Comparison of ENCODE assay signal across 7 mouse cellular contexts in genomic region chr1:85649881-85650280, GRCm38 (mm10). TPM values are rescaled to one million over a fixed set of nuclear protein-coding genes. Genes with fewer than 3 reads are reported as not detected.
DNase-seq lines count a peak whose midpoint lies in the region; ATAC-seq and TF ChIP-seq lines count a peak whose summit lies in the region.
"Not testable (repeated sequence)": the region's sequence is repeated elsewhere in the genome, so short reads cannot be mapped to it uniquely, and the experiment has no call there.

TSS of gene Sp100 (plus strand) at chr1:85649988.

- H3K4me2 ChIP-seq in intestine, postnatal 0 days (replicated peaks; ENCODE audit: low read depth) = peak within 1 kb of the TSS; percentile 18; the same call in 1 of the 2 replicates
- not testable (repeated sequence) for H3K4me2 ChIP-seq in liver, embryonic 15.5 days

- not testable (repeated sequence) for H3K27me3 ChIP-seq in intestine, postnatal 0 days (replicated peaks; ENCODE audit: control insufficient read depth, insufficient read depth, low read length); liver, embryonic 15.5 days

- not testable (repeated sequence) for H3K9ac ChIP-seq in intestine, postnatal 0 days (ENCODE audit: low read depth, low read length); liver, embryonic 15.5 days

- peak; percentile 21 for DNase-seq in adrenal gland, postnatal 14 days
- peak; percentile 66 to 71 for DNase-seq in heart, adult 18-20 months
- DNase-seq in spleen, postnatal 36 days (ENCODE audit: low spot score in 2 of 2) = peak; percentile 67 to 68

- WGBS in intestine, postnatal 0 days = 55% methylated on average over 5 of the region's 6 CpGs
- WGBS in liver, embryonic 15.5 days (ENCODE audit: insufficient replicate concordance) = 38% methylated on average over 6 of the region's 6 CpGs

- not testable (repeated sequence) for H3K4me1 ChIP-seq in intestine, postnatal 0 days (replicated peaks; ENCODE audit: control insufficient read depth, insufficient read depth, low read length); liver, embryonic 15.5 days (replicated peaks)

- TF ChIP-seq CTCF in intestine, postnatal 0 days (IDR thresholded peaks at IDR 0.05; ENCODE audit: low read depth) = not testable (repeated sequence)

- not testable (repeated sequence) for H3K27ac ChIP-seq in intestine, postnatal 0 days (ENCODE audit: low read depth, low read length); liver, embryonic 15.5 days (replicated peaks)

- H3K36me3 ChIP-seq in intestine, postnatal 0 days (ENCODE audit: control insufficient read depth, insufficient read depth); liver, embryonic 15.5 days (replicated peaks): not testable (repeated sequence)

- H3K4me3 ChIP-seq in intestine, postnatal 0 days (ENCODE audit: low read depth, low read length) = not testable (repeated sequence)
- H3K4me3 ChIP-seq in liver, embryonic 15.5 days (replicated peaks) = 0 out of 2 replicates have a peak within 1 kb of the TSS, but pooled peaks have one; percentile 17

- peak; percentile 41 for ATAC-seq in CD4-positive, CD25-positive, alpha-beta regulatory T cell, adult 4 months
- ATAC-seq in intestine, postnatal 0 days; liver, embryonic 15.5 days (ENCODE audit: insufficient read depth): not testable (repeated sequence)
- ATAC-seq in megakaryocyte progenitor cell, adult 5-6 weeks (replicated peaks; ENCODE audit: poor library complexity) = 0 out of 2 replicates have a peak, but pooled peaks have one; percentile 48

- H3K9me3 ChIP-seq in intestine, postnatal 0 days (ENCODE audit: control insufficient read depth); liver, embryonic 15.5 days (replicated peaks): not testable (repeated sequence)

RNA-seq across cellular contexts. Expression of gene Sp100, which starts in this region (rescaled TPM):
- polyA plus RNA-seq in CD4-positive, CD25-positive, alpha-beta regulatory T cell, adult 4 months (2017; shearing (Covaris generic)) = 1,000 to 10,000 TPM; 1,029 to 1,102 TPM
- total RNA-seq in adrenal gland, postnatal 14 days (2021) = 13.2 and 35.0 TPM in 2 replicates
- 10 to 100 TPM; 19.6 to 20.4 TPM for total RNA-seq in heart, adult 18-20 months (2021)
- polyA plus RNA-seq in intestine, postnatal 0 days (2015; fragmentation: Nextera tagmentation; extraction: Ambion mirVana) = 4.2 and 6.2 TPM in 2 replicates
- polyA plus RNA-seq in liver, embryonic 15.5 days (2015; fragmentation: Nextera tagmentation; extraction: Ambion mirVana) = 5.7 and 6.6 TPM in 2 replicates
- total RNA-seq in megakaryocyte progenitor cell, adult 5-6 weeks (2015) = 126 and 135 TPM in 2 replicates
- 63.4 and 82.1 TPM in 2 replicates for total RNA-seq in megakaryocyte progenitor cell, adult 5-6 weeks (2017)

Comparison
In these comparisons a context has a peak if more than half of its experiments do, and no peak if none do; other contexts are left out.
1. RNA of gene Sp100 (polyA plus RNA-seq): 1,029 to 1,102 TPM in CD4-positive, CD25-positive, alpha-beta regulatory T cell, adult 4 months; 5.7 to 6.6 TPM in liver, embryonic 15.5 days and 4.2 to 6.2 TPM in intestine, postnatal 0 days; every median in the first group is over 100 times any median in the second.
2. Peak in every context shown above with its lines, with median percentiles within 50 percentile points of each other: DNase-seq.